Mouse (Mus musculus) urinary bladder, postnatal 10 days (tissue): ENCODE results near the gene Gtf3c4.

Source experiments
- DNase-seq: peaks from one replicate; pipeline ENCODE4 v3.0.0; 2022; ENCODE audit warnings: low spot score

The Gtf3c4 gene

DNA sequence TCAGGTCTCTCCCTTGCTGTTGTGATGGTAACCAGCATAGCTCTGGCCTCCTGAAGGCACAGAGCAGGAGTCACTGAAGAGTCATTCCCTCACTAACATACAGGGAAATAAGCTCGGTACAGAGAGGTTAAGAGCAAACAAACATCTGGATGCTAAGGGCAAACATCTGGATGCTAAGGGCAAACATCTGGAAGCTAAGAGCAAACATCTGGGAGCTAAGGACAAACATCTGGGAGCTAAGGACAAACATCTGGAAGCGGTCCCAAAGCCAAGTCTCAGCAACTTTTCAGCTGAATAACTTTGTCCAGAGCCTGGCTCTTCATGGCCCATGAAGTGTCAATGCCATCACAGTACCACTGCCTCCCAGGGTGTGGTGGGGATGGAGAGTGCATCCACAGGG is 40.6 kb downstream of the Gtf3c4 start:
- DNase-seq: no peak

- no peak for DNase-seq
Observed at GRCm38 (mm10) chr2:28798390-28798789, 41.8 kb downstream of the Gtf3c4 start.

GRCm38 (mm10) chr2:28797490-28798106 is 42.6 kb downstream of the Gtf3c4 start:
- no peak for DNase-seq

DNA sequence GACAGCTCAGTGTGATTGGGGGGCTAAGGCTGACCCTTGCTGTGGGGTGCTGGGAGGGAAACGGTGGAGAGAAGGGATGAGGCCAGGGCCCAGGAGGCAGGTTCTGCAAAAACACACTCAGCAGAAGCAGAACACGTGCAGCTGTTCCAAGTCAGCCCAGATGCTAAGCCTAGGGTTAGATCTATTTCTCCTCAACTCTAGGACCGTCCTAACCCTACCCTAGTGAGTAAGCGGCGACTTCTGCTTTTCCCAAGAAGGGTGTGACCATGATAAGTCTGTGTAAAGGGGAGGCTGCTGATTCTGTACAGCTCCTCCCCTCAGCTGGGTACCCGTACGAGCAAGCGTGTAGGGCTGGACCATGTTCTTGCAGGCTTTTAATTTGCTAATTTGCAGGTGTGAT is 43.9 kb downstream of the Gtf3c4 start:
- no peak for DNase-seq

- DNase-seq: no peak
Observed at GRCm38 (mm10) chr2:28794623-28795022, 45.5 kb downstream of the Gtf3c4 start.

DNA sequence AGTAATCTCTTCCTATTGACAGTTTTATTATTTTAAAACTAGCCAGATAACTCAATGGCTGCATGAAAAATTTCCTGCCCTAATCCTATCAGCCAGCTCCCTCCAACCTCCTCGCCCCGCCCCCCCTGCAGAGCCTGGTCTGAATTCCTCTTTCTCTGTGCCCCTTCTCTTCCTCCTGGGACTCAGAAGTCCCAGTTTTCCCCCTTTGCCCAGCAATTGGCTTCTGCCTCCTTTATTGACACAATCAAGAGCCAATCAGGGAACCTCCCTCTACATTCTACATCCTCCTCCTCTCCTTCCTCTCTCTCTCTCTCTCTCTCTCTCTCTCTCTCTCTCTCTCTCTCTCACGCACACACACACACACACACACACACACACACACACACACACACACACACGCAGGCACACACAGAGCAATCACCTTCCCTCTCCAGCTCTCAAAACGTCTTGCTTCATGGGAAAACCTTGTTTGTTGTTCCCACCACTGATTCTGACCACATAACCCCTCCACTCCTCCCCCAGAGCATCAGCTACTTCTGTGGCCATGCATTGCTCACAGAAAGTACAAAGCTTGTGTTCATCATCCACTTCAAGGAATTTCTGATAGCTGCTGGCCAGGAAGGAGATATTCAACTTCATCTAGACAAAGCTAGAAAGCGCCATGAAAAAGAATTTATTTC is 47.1 kb downstream of the Gtf3c4 start:
- DNase-seq: no peak

GRCm38 (mm10) chr2:28787067-28787619 is 53.0 kb downstream of the Gtf3c4 start:
- DNase-seq: no peak

GRCm38 (mm10) chr2:28786355-28787066 is 53.6 kb downstream of the Gtf3c4 start:
- DNase-seq: no peak

DNA sequence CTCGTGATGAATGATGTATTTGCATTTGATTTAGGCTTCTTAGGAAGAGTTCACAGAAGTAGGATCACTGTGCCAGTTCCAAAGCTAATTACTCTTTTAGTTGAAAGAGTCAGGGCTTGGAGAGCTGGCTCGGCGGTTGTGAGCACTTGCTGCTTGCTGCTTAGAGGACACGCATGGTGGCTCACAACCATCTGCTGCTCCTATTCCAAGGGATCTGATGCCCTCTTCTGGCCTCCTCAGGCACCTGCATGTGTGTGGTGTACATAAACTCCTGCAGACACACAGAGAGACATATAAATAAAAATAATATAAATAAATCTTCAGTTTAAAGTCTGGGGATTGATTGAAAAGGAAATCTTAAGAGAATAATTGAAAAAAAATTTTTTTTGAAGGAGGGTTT is 58.9 kb downstream of the Gtf3c4 start:
- no peak for DNase-seq

- DNase-seq: no peak
Observed at GRCm38 (mm10) chr2:28780001-28780782, 60.0 kb downstream of the Gtf3c4 start.

DNA sequence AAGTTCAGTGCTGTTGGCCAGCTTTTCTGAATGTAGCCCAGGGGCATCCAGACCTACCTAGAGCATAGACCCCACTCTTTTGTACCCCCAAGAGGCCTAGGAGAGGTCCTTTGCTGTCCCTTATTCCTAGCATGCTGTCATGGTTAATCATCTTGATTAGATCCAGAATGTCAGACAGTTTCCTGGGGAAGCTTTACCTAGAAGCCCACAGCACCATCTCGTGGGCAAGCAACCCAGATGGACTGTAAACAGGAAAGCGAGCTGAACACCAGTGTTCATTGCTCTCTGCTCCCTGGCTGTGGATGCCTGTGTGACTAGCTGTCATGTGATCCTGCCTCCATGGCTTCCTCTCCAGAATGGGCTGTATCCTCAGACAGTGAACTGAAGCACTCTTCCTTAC is 63.4 kb downstream of the Gtf3c4 start:
- DNase-seq: no peak

GRCm38 (mm10) chr2:28774073-28774472 is 66.1 kb downstream of the Gtf3c4 start:
- DNase-seq: no peak
